26 mouse cellular contexts compared by ENCODE assay signal in the genomic region with DNA sequence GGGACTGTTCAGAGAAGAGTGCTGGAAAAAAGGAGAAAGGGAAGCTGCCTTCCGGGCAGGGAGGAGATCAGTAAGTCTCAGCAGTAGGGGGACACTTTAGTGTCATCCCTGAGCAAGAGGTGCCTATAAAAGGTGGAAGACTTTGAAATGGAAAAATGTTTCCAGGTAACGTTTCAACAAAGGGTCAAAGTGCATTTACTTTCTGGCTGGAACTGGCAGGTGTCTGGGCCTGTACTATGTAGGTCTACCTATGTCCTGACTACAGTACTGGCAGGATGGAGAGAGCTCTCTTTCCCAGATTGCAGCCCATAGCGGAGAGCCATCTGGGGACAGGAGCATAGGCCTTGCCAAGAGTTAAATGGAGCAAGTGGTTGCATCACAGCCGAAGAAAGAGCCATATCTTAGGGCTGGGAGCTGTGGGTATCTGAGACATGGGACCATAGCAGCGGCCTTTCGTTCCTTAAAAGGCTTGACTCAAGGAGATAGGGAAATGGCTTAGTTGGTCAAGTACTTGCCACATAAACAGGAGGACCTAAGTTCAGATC. TPM values are rescaled to one million over a fixed set of nuclear protein-coding genes. Genes with fewer than 3 reads are reported as not detected.
DNase-seq lines count a peak whose midpoint lies in the region; ATAC-seq and TF ChIP-seq lines count a peak whose summit lies in the region.
"Had no signal": no experiment of that assay in that cellular context is flagged by ENCODE, and none has a peak within 500 bp of the region (broad histone marks: within the 10 kb centered on the region; RNA-seq: fewer than 3 reads in every experiment).

No protein-coding gene starts in this region.

- peak; percentile 35 to 57 for DNase-seq in cerebellum, adult 2 months
- no peak for DNase-seq in cerebellum, adult 9-11 months
- DNase-seq in liver, embryonic 11.5 days (ENCODE audit: low spot score), result no peak
- DNase-seq in ovary, postnatal 10 days (ENCODE audit: low spot score), result no peak
- DNase-seq: gastrocnemius, postnatal 10 days; heart, adult 2 months; heart, postnatal 10 days; kidney, postnatal 10 days; lung, postnatal 14 days; midbrain, embryonic 14.5 days; spleen, adult 18-20 months; thymus, postnatal 4 days had no signal

- no peak for TF ChIP-seq POLR2A in cerebellum, adult 2 months (IDR thresholded peaks at IDR 0.05; ENCODE audit: borderline replicate concordance, insufficient read depth, low read length)

- peaks cover 7% of the 10 kb centered on the region; the same call in 1 of the 2 replicates for H3K4me1 ChIP-seq in cerebellum, adult 2 months (ENCODE audit: control insufficient read depth, insufficient read depth, low read length)
- peaks cover 22% of the 10 kb centered on the region for H3K4me1 ChIP-seq in heart, embryonic 13.5 days
- peaks cover 31% of the 10 kb centered on the region for H3K4me1 ChIP-seq in heart, embryonic 12.5 days (replicated peaks)
- peaks cover 18% of the 10 kb centered on the region for H3K4me1 ChIP-seq in liver, embryonic 12.5 days
- H3K4me1 ChIP-seq in liver, embryonic 11.5 days (replicated peaks; ENCODE audit: control insufficient read depth, insufficient read depth, low read length), result peaks cover 5% of the 10 kb centered on the region; the same call in 1 of the 2 replicates
- H3K4me1 ChIP-seq in hindbrain, embryonic 12.5 days, result peaks cover 8% of the 10 kb centered on the region

- H3K36me3 ChIP-seq in heart, embryonic 13.5 days, result peaks cover 32% of the 10 kb centered on the region
- peaks cover 30% of the 10 kb centered on the region for H3K36me3 ChIP-seq in heart, embryonic 12.5 days
- peaks cover 26% of the 10 kb centered on the region for H3K36me3 ChIP-seq in liver, embryonic 12.5 days
- peaks cover 8% of the 10 kb centered on the region; the same call in 1 of the 2 replicates for H3K36me3 ChIP-seq in liver, embryonic 11.5 days (ENCODE audit: control insufficient read depth, insufficient read depth, low read length)
- H3K36me3 ChIP-seq in hindbrain, embryonic 12.5 days, result peaks cover 26% of the 10 kb centered on the region

- H3K9ac ChIP-seq in heart, embryonic 13.5 days, result no peak overlapping the region
- H3K9ac ChIP-seq in heart, embryonic 12.5 days, result no peak overlapping the region
- no peak overlapping the region for H3K9ac ChIP-seq in liver, embryonic 12.5 days
- H3K9ac ChIP-seq in liver, embryonic 11.5 days (ENCODE audit: low read depth, low read length), result no peak overlapping the region
- no peak overlapping the region for H3K9ac ChIP-seq in hindbrain, embryonic 12.5 days
- H3K9ac ChIP-seq: forebrain, embryonic 12.5 days; hindbrain, embryonic 13.5 days; liver, embryonic 14.5 days had no signal

- no peaks in the 10 kb centered on the region for H3K9me3 ChIP-seq in heart, embryonic 13.5 days
- H3K9me3 ChIP-seq in heart, embryonic 12.5 days (replicated peaks), result no peaks in the 10 kb centered on the region
- no peaks in the 10 kb centered on the region for H3K9me3 ChIP-seq in liver, embryonic 12.5 days (replicated peaks)
- no peaks in the 10 kb centered on the region for H3K9me3 ChIP-seq in liver, embryonic 11.5 days (ENCODE audit: control insufficient read depth, low read length)
- no peaks in the 10 kb centered on the region for H3K9me3 ChIP-seq in hindbrain, embryonic 12.5 days (replicated peaks)
- H3K9me3 ChIP-seq: forebrain, embryonic 12.5 days; G1E; hindbrain, embryonic 13.5 days; megakaryocyte, embryonic 14.5 days had no signal

- H3K27ac ChIP-seq in cerebellum, adult 2 months (ENCODE audit: insufficient read depth, low read length), result no peak overlapping the region
- H3K27ac ChIP-seq in heart, embryonic 13.5 days (replicated peaks), result peak overlapping the region; percentile 33; the same call in 1 of the 2 replicates
- H3K27ac ChIP-seq in heart, embryonic 12.5 days (ENCODE audit: poor library complexity, severe bottlenecking), result no peak overlapping the region
- peak overlapping the region; percentile 45; the same call in 1 of the 2 replicates for H3K27ac ChIP-seq in liver, embryonic 12.5 days
- no peak overlapping the region for H3K27ac ChIP-seq in liver, embryonic 11.5 days (ENCODE audit: low read depth, low read length)
- H3K27ac ChIP-seq in hindbrain, embryonic 12.5 days, result no peak overlapping the region
- H3K27ac ChIP-seq: heart, adult 2 months; hindbrain, embryonic 13.5 days; liver, embryonic 14.5 days had no signal

- TF ChIP-seq CTCF in cerebellum, adult 2 months (IDR thresholded peaks at IDR 0.05; ENCODE audit: borderline replicate concordance, insufficient read depth, low read depth, low read length), result no peak

- 55% methylated on average over 6 of the region's 6 CpGs for WGBS in cerebellum, adult 2 months
- WGBS in heart, embryonic 13.5 days, result 75% methylated on average over 6 of the region's 6 CpGs
- WGBS in heart, embryonic 12.5 days, result 80% methylated on average over 6 of the region's 6 CpGs
- 71% methylated on average over 6 of the region's 6 CpGs for WGBS in liver, embryonic 12.5 days (ENCODE audit: insufficient replicate concordance)
- WGBS in liver, embryonic 11.5 days, result 78% methylated on average over 6 of the region's 6 CpGs
- 82% methylated on average over 6 of the region's 6 CpGs for WGBS in hindbrain, embryonic 12.5 days

- H3K4me3 ChIP-seq in cerebellum, adult 2 months (replicated peaks; ENCODE audit: insufficient read depth, low read depth, low read length), result no peak overlapping the region
- H3K4me3 ChIP-seq in heart, embryonic 13.5 days, result no peak overlapping the region
- H3K4me3 ChIP-seq in heart, embryonic 12.5 days, result no peak overlapping the region
- no peak overlapping the region for H3K4me3 ChIP-seq in liver, embryonic 12.5 days
- no peak overlapping the region for H3K4me3 ChIP-seq in liver, embryonic 11.5 days (ENCODE audit: low read depth, low read length)
- no peak overlapping the region for H3K4me3 ChIP-seq in hindbrain, embryonic 12.5 days
- H3K4me3 ChIP-seq: forebrain, embryonic 12.5 days; heart, adult 2 months; hindbrain, embryonic 13.5 days; megakaryocyte, embryonic 14.5 days; myocyte had no signal

- no peak for ATAC-seq in heart, embryonic 13.5 days (ENCODE audit: extremely low read depth, insufficient number of reproducible peaks, low FRiP score, low TSS enrichment)
- no peak for ATAC-seq in heart, embryonic 12.5 days (ENCODE audit: insufficient number of reproducible peaks, low FRiP score)
- ATAC-seq in liver, embryonic 12.5 days, result no peak
- ATAC-seq in liver, embryonic 11.5 days (replicated peaks; ENCODE audit: low FRiP score), result no peak
- ATAC-seq in hindbrain, embryonic 12.5 days (ENCODE audit: low FRiP score), result no peak
- ATAC-seq: inflammation-experienced regulatory T-cells, adult 6 months had no signal

- H3K27me3 ChIP-seq in cerebellum, adult 2 months (ENCODE audit: control insufficient read depth, insufficient read depth, low read length), result no peaks in the 10 kb centered on the region
- H3K27me3 ChIP-seq in heart, embryonic 13.5 days (replicated peaks), result no peaks in the 10 kb centered on the region
- no peaks in the 10 kb centered on the region for H3K27me3 ChIP-seq in heart, embryonic 12.5 days (replicated peaks)
- no peaks in the 10 kb centered on the region for H3K27me3 ChIP-seq in liver, embryonic 12.5 days (replicated peaks)
- no peaks in the 10 kb centered on the region for H3K27me3 ChIP-seq in liver, embryonic 11.5 days (replicated peaks; ENCODE audit: control insufficient read depth, insufficient read depth, low read length)
- no peaks in the 10 kb centered on the region for H3K27me3 ChIP-seq in hindbrain, embryonic 12.5 days
- H3K27me3 ChIP-seq: forebrain, embryonic 12.5 days; hindbrain, embryonic 13.5 days; megakaryocyte, embryonic 14.5 days had no signal

- no peak overlapping the region for H3K4me2 ChIP-seq in heart, embryonic 13.5 days
- H3K4me2 ChIP-seq in heart, embryonic 12.5 days, result no peak overlapping the region
- H3K4me2 ChIP-seq in liver, embryonic 12.5 days, result no peak overlapping the region
- H3K4me2 ChIP-seq in liver, embryonic 11.5 days, result no peak overlapping the region
- no peak overlapping the region for H3K4me2 ChIP-seq in hindbrain, embryonic 12.5 days (replicated peaks)
- H3K4me2 ChIP-seq: forebrain, embryonic 12.5 days; hindbrain, embryonic 13.5 days had no signal

RNA-seq across cellular contexts. Expression of gene Leap2, which starts 2.8 kb away (rescaled TPM):
- polyA plus RNA-seq in cerebellum, adult 2 months (2012; rRNA removed), result not detected in 2 replicates
- 0.51 TPM in 2 replicates for polyA plus RNA-seq in heart, embryonic 13.5 days (2015; fragmentation: Nextera tagmentation; extraction: Ambion mirVana)
- not detected in 2 replicates for polyA plus RNA-seq in heart, embryonic 12.5 days (2016; fragmentation: Nextera tagmentation; extraction: Ambion mirVana)
- 5.3 and 5.4 TPM in 2 replicates for polyA plus RNA-seq in liver, embryonic 12.5 days (2016; fragmentation: Nextera tagmentation; extraction: Ambion mirVana)
- polyA plus RNA-seq in liver, embryonic 11.5 days (2014; fragmentation: Nextera tagmentation; extraction: Ambion mirVana), result 5.1 and 6.5 TPM in 2 replicates
- not detected in 2 replicates for polyA plus RNA-seq in hindbrain, embryonic 12.5 days (2016; fragmentation: Nextera tagmentation; extraction: Ambion mirVana)
- polyA plus RNA-seq: cortical plate, adult 2 months; embryonic facial prominence, embryonic 11.5 days; forebrain, embryonic 12.5 days; G1E; heart, adult 2 months; hindbrain, embryonic 13.5 days; midbrain, embryonic 14.5 days; myocyte; neural tube, embryonic 14.5 days had no signal

RNA-seq across cellular contexts. Expression of gene Uqcrq, which starts 4.8 kb away (rescaled TPM):
- polyA plus RNA-seq in cerebellum, adult 2 months (2012; rRNA removed), result 447 and 454 TPM in 2 replicates
- 1,048 and 1,267 TPM in 2 replicates for polyA plus RNA-seq in heart, embryonic 13.5 days (2015; fragmentation: Nextera tagmentation; extraction: Ambion mirVana)
- polyA plus RNA-seq in heart, embryonic 12.5 days (2016; fragmentation: Nextera tagmentation; extraction: Ambion mirVana), result 1,089 and 1,102 TPM in 2 replicates
- polyA plus RNA-seq in liver, embryonic 12.5 days (2016; fragmentation: Nextera tagmentation; extraction: Ambion mirVana), result 641 and 664 TPM in 2 replicates
- 746 and 848 TPM in 2 replicates for polyA plus RNA-seq in liver, embryonic 11.5 days (2014; fragmentation: Nextera tagmentation; extraction: Ambion mirVana)
- 480 and 552 TPM in 2 replicates for polyA plus RNA-seq in hindbrain, embryonic 12.5 days (2016; fragmentation: Nextera tagmentation; extraction: Ambion mirVana)

RNA-seq across cellular contexts. Expression of gene Gdf9, which starts 5.0 kb away (rescaled TPM):
- polyA plus RNA-seq in cerebellum, adult 2 months (2012; rRNA removed), result 2.2 and 2.5 TPM in 2 replicates
- polyA plus RNA-seq in heart, embryonic 13.5 days (2015; fragmentation: Nextera tagmentation; extraction: Ambion mirVana), result 0.91 and 1.2 TPM in 2 replicates
- 0.56 and 1.3 TPM in 2 replicates for polyA plus RNA-seq in heart, embryonic 12.5 days (2016; fragmentation: Nextera tagmentation; extraction: Ambion mirVana)
- polyA plus RNA-seq in liver, embryonic 12.5 days (2016; fragmentation: Nextera tagmentation; extraction: Ambion mirVana), result 0.21 and 0.33 TPM in 2 replicates
- 0.30 and 0.89 TPM in 2 replicates for polyA plus RNA-seq in liver, embryonic 11.5 days (2014; fragmentation: Nextera tagmentation; extraction: Ambion mirVana)
- 2.6 and 3.9 TPM in 2 replicates for polyA plus RNA-seq in hindbrain, embryonic 12.5 days (2016; fragmentation: Nextera tagmentation; extraction: Ambion mirVana)
- polyA plus RNA-seq: inflammation-experienced regulatory T-cells, adult 6 months had no signal

RNA-seq across cellular contexts. Expression of gene Gm10447, which starts 31.1 kb away (rescaled TPM):
- polyA plus RNA-seq in cerebellum, adult 2 months (2012; rRNA removed), result 0.06 TPM in 1 of 2 replicates, not detected in the other
- polyA plus RNA-seq in heart, embryonic 13.5 days (2015; fragmentation: Nextera tagmentation; extraction: Ambion mirVana), result 0.09 and 0.14 TPM in 2 replicates
- polyA plus RNA-seq in heart, embryonic 12.5 days (2016; fragmentation: Nextera tagmentation; extraction: Ambion mirVana), result 0.11 and 0.15 TPM in 2 replicates
- 0.05 and 0.10 TPM in 2 replicates for polyA plus RNA-seq in liver, embryonic 12.5 days (2016; fragmentation: Nextera tagmentation; extraction: Ambion mirVana)
- polyA plus RNA-seq in liver, embryonic 11.5 days (2014; fragmentation: Nextera tagmentation; extraction: Ambion mirVana), result 0.10 TPM in 1 of 2 replicates, not detected in the other
- 0.09 and 0.12 TPM in 2 replicates for polyA plus RNA-seq in hindbrain, embryonic 12.5 days (2016; fragmentation: Nextera tagmentation; extraction: Ambion mirVana)
- polyA plus RNA-seq: embryonic facial prominence, embryonic 11.5 days; G1E; heart, adult 2 months; inflammation-experienced regulatory T-cells, adult 6 months; midbrain, embryonic 14.5 days; neural tube, embryonic 14.5 days had no signal

RNA-seq across cellular contexts. Expression of gene Shroom1, which starts 31.2 kb away (rescaled TPM):
- polyA plus RNA-seq in cerebellum, adult 2 months (2012; rRNA removed), result 7.7 and 8.8 TPM in 2 replicates
- 3.0 TPM in 2 replicates for polyA plus RNA-seq in heart, embryonic 13.5 days (2015; fragmentation: Nextera tagmentation; extraction: Ambion mirVana)
- 5.3 and 5.8 TPM in 2 replicates for polyA plus RNA-seq in heart, embryonic 12.5 days (2016; fragmentation: Nextera tagmentation; extraction: Ambion mirVana)
- polyA plus RNA-seq in liver, embryonic 12.5 days (2016; fragmentation: Nextera tagmentation; extraction: Ambion mirVana), result 1.9 and 2.0 TPM in 2 replicates
- 2.6 and 2.7 TPM in 2 replicates for polyA plus RNA-seq in liver, embryonic 11.5 days (2014; fragmentation: Nextera tagmentation; extraction: Ambion mirVana)
- polyA plus RNA-seq in hindbrain, embryonic 12.5 days (2016; fragmentation: Nextera tagmentation; extraction: Ambion mirVana), result 5.2 and 6.3 TPM in 2 replicates
- polyA plus RNA-seq: G1E had no signal

Comparison
In these comparisons a context has a peak if more than half of its experiments do, and no peak if none do; other contexts are left out.
1. DNase-seq: peak in cerebellum, adult 2 months (2 of 2); none in cerebellum, adult 9-11 months (single experiment), liver, embryonic 11.5 days (single experiment) and ovary, postnatal 10 days (single experiment).
2. H3K27ac ChIP-seq: peak in heart, embryonic 13.5 days (single experiment) and liver, embryonic 12.5 days (single experiment); none in cerebellum, adult 2 months (single experiment), heart, embryonic 12.5 days (single experiment), liver, embryonic 11.5 days (single experiment) and hindbrain, embryonic 12.5 days (single experiment).